Mouse (Mus musculus) kidney, adult 11 months (tissue): ENCODE results near the gene Dgki.

Source experiments
- DNase-seq: peaks from one replicate; pipeline ENCODE4 v3.0.0; 2022

Dgki gene

DNA sequence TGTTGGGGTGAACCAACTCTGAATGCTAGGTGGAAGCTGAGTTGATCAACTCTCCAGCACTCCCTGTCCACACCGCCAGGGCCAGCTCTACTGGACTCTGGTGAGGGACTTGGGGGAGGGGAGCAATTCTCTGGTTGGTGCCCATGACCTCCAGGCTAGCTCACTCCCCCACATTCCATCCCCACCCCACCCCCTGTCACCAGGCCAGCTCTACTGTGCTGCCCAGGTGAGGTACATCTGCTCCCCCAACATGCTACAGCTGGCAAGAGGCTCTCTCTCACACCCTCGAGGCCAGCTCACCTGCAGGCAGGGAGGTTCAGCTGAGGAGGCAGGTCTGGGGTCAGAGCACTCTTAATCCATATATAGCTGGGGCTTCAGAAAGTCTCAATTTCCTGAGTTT lies 63.1 kb downstream of the Dgki start:
- DNase-seq, result no peak

DNA sequence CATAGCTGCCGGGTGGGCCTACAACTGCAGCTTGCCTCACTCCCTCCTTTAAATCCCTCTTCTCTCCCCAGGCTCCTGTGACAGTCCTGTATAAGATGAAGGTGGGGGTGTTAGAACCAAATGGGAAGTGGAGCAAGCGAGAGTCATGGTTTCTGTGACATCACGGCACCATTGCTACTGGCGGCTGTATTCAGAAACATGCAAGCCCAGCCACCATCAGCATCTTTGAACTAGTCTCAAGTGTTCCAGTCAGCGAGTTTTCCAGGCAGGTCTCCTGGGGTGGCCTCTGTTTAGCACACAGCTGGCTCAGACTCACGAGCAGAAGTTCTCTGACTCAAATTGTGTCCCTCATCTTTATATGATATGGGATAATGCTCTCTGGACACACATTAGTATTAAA lies 68.8 kb downstream of the Dgki start:
- no peak for DNase-seq

DNA sequence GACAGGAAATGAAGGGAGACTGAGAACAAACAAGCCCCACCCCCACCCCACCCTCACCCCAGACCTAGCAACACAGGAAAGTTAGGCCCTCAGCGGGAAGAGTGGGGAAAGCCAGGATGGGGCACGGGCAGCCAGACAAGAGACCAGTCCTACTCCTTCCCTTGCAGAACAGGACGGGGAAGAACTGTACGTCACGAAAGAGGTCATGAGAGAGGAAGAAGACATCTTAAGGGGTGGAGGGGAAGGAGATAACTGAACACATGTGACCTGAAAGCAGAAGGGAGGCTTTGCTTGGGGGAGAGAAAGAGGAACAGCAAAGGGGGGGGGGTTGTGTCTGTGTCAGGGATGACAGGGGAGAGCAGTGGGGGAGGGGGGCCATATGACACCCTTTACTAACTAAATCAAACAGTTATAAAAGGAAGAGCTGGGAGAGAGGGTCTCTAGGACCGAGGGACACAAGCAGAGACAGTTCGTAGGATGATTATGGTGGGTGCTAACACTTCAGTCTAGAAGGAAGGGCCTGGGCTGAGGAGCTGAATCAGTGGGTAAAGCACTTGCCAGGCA lies 77.0 kb downstream of the Dgki start:
- no peak for DNase-seq

- no peak for DNase-seq
Observed at GRCm38 (mm10) chr6:37222016-37222415, 78.0 kb downstream of the Dgki start.

GRCm38 (mm10) chr6:37219110-37219509 lies 80.9 kb downstream of the Dgki start:
- no peak for DNase-seq

GRCm38 (mm10) chr6:37216342-37216763 lies 83.6 kb downstream of the Dgki start:
- DNase-seq, result no peak

DNA sequence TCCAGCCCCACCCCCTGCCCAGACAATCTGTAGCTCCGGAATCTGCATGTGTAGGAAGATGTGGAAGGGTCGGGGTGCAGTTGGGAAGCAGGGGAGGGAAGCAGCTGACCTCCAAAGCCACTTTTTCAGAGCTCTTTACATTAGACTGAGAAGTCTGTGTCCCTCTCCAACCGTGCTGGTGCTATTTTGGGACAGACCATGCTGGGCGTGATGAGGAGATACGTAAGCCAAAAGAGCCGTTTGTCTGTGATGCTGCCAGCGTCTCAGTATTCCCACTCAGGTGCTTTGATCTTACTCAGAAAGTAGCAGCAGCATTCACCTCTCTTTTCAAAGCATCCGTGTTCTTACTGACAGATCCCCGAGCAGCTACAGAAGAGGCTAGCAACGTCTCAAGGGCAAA lies 84.3 kb downstream of the Dgki start:
- DNase-seq, result no peak

- no peak for DNase-seq
Observed at GRCm38 (mm10) chr6:37212930-37213329, 87.1 kb downstream of the Dgki start.

DNA sequence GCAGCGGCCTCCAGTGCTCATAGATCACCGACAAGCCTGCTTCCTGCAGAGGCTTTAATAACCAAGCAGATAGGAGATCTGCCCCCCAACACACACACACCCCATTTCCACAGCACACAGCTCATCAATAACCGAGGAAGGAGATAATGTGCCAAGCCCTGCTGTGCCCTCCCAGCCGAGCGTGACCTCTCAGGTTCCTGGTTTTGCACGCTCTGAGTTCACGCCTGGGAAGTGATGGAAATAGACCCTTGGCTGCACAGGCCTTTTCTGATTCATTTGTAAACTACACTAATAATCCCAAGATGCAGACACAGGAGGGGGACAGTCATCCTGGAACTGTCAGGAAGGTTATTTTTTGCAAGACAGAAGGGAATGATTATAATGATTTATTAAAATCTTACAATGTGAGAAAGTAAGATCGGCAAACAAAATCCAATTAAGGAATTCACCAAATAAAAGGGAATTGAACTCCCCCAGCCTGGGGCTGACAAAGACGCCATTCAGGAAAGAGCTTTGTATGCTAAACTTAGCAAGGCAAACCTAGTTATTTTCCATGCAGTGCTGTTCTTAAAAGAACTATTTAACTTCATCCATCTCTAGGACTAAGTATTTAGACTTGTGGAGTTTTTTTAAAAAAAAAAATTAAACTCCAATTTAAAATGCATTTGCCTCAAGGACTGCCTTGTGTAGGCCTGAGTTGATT lies 88.3 kb downstream of the Dgki start:
- no peak for DNase-seq

DNA sequence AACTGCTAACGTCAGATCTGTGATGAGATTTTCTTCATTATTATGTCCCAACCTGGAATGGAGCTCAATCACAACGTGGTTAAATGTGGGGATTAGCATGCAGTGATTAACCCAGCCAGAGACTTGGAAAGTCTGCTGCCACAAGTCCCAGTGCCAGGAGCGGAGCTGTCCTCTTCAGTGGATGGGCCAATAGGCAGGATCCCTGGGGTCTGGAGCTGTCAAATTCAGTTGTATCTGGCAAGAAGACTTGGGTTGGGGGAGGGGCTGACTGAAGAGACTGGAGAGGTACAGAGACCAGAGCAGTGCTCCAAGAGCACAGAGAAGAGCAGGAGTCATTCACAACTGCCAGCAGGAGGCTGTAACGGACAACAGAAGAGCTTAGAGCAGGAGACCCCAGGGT lies 97.1 kb downstream of the Dgki start:
- no peak for DNase-seq

DNA sequence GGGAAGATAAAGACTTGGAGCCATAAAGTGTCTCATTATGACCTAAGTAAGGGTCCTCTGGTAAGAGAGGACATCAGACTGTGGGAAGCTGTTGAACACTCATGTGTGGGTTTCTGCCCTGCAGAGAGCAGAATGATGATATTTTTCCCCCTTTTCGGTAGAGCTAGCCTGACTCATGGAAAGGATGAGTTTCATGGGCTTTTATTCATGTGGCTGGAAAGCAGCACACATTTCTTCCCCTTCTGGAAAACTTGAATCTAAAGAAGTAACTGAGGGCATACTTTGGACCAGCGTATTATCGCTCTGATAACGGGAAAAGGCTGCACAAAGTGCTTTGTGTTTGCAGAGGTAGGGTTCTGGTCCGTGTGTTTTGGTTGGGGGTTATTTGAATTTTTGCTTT lies 99.1 kb downstream of the Dgki start:
- DNase-seq, result no peak

DNA sequence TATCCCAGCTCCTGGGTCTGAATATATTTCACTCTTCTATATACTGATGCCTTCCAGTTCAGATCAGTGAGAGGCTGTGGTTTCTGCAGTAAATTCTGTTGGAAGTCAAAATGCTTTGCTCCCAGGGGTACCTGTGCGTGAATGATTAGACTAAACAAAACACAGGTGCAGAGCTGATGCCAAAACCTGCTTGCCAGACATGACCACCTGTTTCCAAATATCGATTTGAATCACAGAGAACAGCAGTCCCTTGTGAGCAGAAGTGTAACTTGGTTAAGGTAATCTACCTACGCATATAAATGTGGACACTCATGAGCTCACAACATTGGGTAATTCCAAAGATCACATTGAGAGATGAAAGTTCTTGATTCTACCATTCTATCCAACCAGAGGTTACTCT lies 100.5 kb downstream of the Dgki start:
- DNase-seq, result no peak

DNA sequence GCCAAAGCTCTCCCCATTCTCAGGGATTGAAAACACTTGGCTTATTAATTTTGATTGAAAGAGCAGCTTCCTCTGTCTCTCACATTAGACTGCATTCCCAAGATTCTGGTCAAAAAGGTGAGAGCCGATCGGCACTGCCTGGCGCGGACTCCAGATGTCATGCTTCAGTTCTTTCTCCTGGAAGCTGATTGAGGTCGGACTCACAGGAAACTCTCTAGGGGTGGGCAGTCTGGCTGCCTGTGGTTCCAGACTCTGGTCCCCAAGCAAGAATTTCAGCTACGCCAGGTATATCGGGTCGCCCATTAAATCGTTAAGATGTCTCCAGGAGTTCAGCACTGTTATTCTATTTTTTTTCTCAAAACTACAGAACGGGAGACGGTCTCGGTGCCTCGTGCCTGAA lies 102.2 kb downstream of the Dgki start:
- DNase-seq, result no peak

GRCm38 (mm10) chr6:37196870-37197269 lies 103.1 kb downstream of the Dgki start:
- no peak for DNase-seq

DNA sequence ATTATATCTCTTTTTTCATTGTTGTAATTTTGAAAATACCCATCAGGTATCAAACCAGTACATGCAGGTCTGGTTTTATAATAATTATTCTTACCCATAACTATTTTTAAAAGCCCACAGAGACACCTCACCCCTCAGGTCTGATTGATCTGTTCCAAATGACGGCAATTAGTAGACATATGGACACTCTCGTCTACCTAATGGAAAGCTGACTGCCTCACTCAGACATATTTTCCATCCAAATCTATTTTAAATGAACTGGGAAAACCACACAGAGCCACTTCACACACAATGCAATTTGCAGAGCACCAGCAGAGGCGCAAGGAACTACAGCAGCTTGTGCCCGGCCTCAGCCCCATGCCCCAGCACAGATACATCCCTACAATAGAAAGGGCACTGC lies 104.2 kb downstream of the Dgki start:
- no peak for DNase-seq

DNA sequence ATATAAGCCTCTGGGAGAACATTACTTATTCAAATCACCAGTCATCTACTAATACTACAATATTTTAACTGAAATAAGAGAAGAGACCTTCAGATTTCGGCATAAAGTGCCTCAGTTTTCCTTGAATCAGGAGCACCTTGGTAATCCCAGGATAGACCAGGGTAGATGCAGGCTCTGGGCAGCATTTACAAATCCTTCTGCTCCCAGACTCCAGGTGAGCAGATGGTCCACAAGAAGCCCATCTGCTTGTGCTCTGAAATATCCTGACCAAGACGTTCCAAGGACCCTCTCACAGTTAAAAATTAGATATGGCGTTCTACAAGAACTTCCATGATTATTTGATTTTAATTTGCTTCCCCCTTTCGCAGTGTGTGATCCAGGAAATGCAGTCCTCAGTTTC lies 118.0 kb downstream of the Dgki start:
- DNase-seq, result no peak

DNA sequence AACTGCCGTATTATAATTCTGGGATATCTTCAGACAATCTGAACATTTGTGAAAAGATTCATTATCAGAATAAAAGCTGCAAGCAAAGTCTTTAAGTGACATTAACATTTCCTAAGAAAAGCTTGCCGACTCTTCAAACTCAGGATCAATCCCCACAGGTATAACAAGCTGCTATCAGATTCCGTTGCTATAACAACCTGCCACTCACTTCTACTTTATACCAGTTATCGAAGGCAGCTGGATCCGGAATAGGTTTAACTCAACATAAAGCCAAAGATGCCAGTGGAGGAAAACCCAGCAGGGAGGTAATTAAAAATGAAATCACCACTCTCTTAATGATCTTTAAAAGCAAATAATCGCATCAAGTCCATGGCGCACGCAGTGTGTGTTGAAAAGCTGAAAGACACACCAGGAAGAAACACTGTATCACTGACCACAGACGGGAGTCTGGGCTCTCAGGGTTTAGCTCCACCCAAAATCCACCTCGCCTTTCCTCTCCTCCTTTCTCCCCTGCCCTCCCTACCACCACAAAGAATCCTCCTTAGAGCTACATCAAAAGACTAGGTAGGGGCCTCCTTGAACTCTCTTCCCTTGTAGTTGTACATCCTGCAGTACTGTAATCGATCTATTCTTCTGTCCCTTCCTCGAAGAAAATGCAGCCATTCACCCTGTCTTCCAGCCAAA lies 128.7 kb downstream of the Dgki start:
- DNase-seq, result no peak

GRCm38 (mm10) chr6:37158880-37159279 lies 141.1 kb downstream of the Dgki start:
- no peak for DNase-seq

- no peak for DNase-seq
Observed at GRCm38 (mm10) chr6:37154051-37154450, 145.9 kb downstream of the Dgki start.

- DNase-seq, result no peak
Observed at GRCm38 (mm10) chr6:37150483-37150882, 149.5 kb downstream of the Dgki start.

- DNase-seq, result no peak
Observed at GRCm38 (mm10) chr6:37150038-37150437, 149.9 kb downstream of the Dgki start.

- no peak for DNase-seq
Observed at GRCm38 (mm10) chr6:37149196-37149595, 150.8 kb downstream of the Dgki start.

DNA sequence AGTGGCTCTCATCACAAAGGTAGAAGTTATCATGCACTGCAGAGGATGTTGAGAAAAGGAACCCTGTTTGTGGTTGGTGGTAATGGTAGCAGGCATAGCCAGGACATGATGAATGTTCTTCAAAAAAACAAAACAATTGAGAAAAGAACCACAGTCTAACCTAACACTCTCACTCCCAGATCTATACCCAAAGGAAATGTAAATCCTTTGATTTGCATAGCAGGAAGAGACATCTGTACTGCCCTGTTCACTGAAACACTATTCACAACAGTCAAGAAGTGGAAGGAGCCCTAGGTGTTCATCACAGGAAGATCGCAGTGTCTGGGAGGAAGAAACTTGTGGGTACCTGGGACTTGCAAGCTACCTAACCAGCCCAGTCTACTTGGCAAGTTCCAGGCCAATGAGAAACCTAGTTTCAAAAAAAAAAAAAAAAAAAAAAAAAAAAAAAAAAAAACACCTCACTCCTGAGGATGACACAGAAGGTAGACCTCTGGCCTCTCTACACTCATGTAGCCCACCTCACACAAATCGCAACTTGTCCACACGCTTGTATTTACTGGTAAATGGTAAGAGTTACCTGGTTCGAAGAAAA lies 152.5 kb downstream of the Dgki start:
- DNase-seq, result no peak

DNA sequence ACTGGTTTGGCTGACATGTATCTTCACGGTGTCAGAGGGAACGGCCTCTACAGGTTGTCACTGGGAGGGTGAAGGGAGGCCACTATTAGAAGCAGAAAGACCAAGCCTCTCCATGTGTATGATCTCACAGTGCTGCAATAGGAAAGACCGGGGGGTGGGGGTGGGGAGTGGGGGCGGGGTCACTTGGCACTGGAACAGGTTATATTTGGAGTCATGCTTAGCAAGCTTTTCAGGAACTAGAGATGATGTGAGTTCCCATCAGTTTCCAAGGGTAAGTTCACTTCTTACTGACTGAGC lies 156.2 kb downstream of the Dgki start:
- no peak for DNase-seq
